8 mouse cellular contexts compared by ENCODE assay signal in the genomic region with DNA sequence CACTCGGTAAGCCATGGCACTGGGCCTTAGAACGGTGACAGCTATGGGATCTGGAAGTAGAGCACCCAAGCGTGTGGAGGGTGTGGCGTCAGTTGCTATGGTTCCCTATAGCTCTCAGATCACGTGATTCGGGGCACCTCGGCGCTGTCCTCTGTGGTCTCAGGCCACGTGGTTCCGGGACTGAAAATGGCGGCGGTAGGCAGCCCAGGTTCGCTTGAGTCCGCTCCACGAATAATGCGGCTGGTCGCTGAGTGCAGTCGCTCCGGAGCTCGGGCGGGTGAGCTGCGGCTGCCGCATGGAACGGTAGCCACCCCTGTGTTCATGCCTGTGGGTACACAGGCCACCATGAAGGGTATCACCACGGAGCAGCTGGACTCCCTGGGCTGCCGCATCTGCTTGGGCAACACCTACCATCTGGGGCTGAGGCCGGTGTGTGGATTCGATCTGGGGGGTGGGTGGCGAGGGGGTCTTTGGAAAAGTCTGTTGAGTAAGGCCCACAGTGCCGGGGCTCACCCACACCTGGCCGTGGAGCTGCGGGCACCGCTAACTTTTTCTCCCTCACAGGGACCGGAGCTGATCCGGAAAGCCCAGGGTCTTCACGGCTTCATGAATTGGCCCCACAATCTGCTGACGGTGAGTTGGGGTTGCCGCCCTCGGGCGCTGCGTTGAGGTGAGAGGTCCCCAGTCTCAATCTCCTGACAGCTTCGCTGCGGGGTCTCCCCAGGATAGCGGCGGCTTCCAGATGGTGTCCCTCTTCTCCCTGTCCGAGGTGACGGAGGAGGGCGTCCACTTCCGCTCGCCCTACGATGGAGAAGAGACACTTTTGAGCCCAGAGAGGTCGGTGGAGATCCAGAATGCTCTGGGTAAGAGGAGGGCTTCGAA. TPM values are rescaled to one million over a fixed set of nuclear protein-coding genes. Genes with fewer than 3 reads are reported as not detected.
A peak's percentile ranks its signal among the peaks of the same experiment; 100 is the strongest.
DNase-seq lines count a peak whose midpoint lies in the region; ATAC-seq and TF ChIP-seq lines count a peak whose summit lies in the region.

A gene (plus strand): TSS at position 169 of the 882 bp plus-strand sequence.

- WGBS in embryonic facial prominence, embryonic 14.5 days: 2% methylated on average over 41 of the region's 53 CpGs
- WGBS in limb, embryonic 14.5 days: 2% methylated on average over 53 of the region's 53 CpGs
- WGBS in midbrain, postnatal 0 days: 2% methylated on average over 53 of the region's 53 CpGs

- peak; percentile 54; the same call in 1 of the 2 replicates for TF ChIP-seq POLR2A in limb, embryonic 14.5 days (IDR thresholded peaks at IDR 0.05; ENCODE audit: borderline replicate concordance, extremely low read depth, insufficient read depth, insufficient read length)

- H3K9ac ChIP-seq in embryonic facial prominence, embryonic 14.5 days (ENCODE audit: low read depth, low read length): peak within 1 kb of the TSS; percentile 83
- peak within 1 kb of the TSS; percentile 65 for H3K9ac ChIP-seq in limb, embryonic 14.5 days (ENCODE audit: low read depth, low read length, severe bottlenecking)
- peak within 1 kb of the TSS; percentile 81 for H3K9ac ChIP-seq in midbrain, postnatal 0 days (replicated peaks; ENCODE audit: low read length, poor library complexity, severe bottlenecking)

- H3K27ac ChIP-seq in embryonic facial prominence, embryonic 14.5 days (replicated peaks; ENCODE audit: low read depth, low read length): peak within 1 kb of the TSS; percentile 34; the same call in 1 of the 2 replicates
- H3K27ac ChIP-seq in limb, embryonic 14.5 days (replicated peaks; ENCODE audit: low read depth, low read length): no peak within 1 kb of the TSS
- peak within 1 kb of the TSS; percentile 79 for H3K27ac ChIP-seq in midbrain, postnatal 0 days (ENCODE audit: low read depth, low read length)

- ATAC-seq in embryonic facial prominence, embryonic 14.5 days (ENCODE audit: low read depth): peak; percentile 95
- ATAC-seq in limb, embryonic 14.5 days (ENCODE audit: low FRiP score, low read depth): peak; percentile 93
- peak; percentile 94 for ATAC-seq in midbrain, postnatal 0 days (ENCODE audit: low FRiP score)

- H3K27me3 ChIP-seq in embryonic facial prominence, embryonic 14.5 days (replicated peaks; ENCODE audit: control insufficient read depth, insufficient read depth, low read length): no peaks in the 10 kb centered on the region
- H3K27me3 ChIP-seq in limb, embryonic 14.5 days (ENCODE audit: control insufficient read depth, insufficient read depth, low read length): no peaks in the 10 kb centered on the region
- H3K27me3 ChIP-seq in midbrain, postnatal 0 days (ENCODE audit: insufficient read depth, low read length): no peaks in the 10 kb centered on the region

- peaks cover 9% of the 10 kb centered on the region; the same call in 1 of the 2 replicates for H3K4me1 ChIP-seq in embryonic facial prominence, embryonic 14.5 days (ENCODE audit: control insufficient read depth, insufficient read depth, low read length)
- H3K4me1 ChIP-seq in limb, embryonic 14.5 days (ENCODE audit: control insufficient read depth, insufficient read depth, low read length): peaks cover 5% of the 10 kb centered on the region
- 0 out of 2 replicates have a peak, but pooled peaks cover 3% of the 10 kb centered on the region for H3K4me1 ChIP-seq in midbrain, postnatal 0 days (ENCODE audit: insufficient read depth, low read length)

- H3K9me3 ChIP-seq in embryonic facial prominence, embryonic 14.5 days (ENCODE audit: control insufficient read depth, low read length): no peaks in the 10 kb centered on the region
- H3K9me3 ChIP-seq in limb, embryonic 14.5 days (ENCODE audit: control insufficient read depth, low read length): no peaks in the 10 kb centered on the region
- no peaks in the 10 kb centered on the region for H3K9me3 ChIP-seq in midbrain, postnatal 0 days (ENCODE audit: low read length)

- H3K36me3 ChIP-seq in embryonic facial prominence, embryonic 14.5 days (ENCODE audit: control insufficient read depth, insufficient read depth, low read length): peaks cover 13% of the 10 kb centered on the region
- H3K36me3 ChIP-seq in limb, embryonic 14.5 days (ENCODE audit: control insufficient read depth, insufficient read depth, low read length): peaks cover 17% of the 10 kb centered on the region
- peaks cover 20% of the 10 kb centered on the region; the same call in 1 of the 2 replicates for H3K36me3 ChIP-seq in midbrain, postnatal 0 days (ENCODE audit: insufficient read depth, low read length)

- no peak; the same call in 1 of the 2 replicates for TF ChIP-seq CTCF in midbrain, postnatal 0 days (IDR thresholded peaks at IDR 0.05)

- peak; percentile 95 for DNase-seq in 3T3-L1 (ENCODE audit: low read depth, low spot score)
- DNase-seq in adrenal gland, postnatal 4 days (ENCODE audit: low spot score in 2 of 2): peak; percentile 36 to 67
- peak; percentile 96 for DNase-seq in embryonic facial prominence, embryonic 14.5 days (ENCODE audit: low spot score)
- peak; percentile 83 for DNase-seq in heart, adult 8-10 months (ENCODE audit: low spot score)
- DNase-seq in kidney, adult 9 months: peak; percentile 84
- peak; percentile 93 for DNase-seq in limb, embryonic 14.5 days (ENCODE audit: low spot score)
- peak; percentile 97 for DNase-seq in midbrain, postnatal 0 days (ENCODE audit: low spot score)
- peak; percentile 66 to 75 for DNase-seq in spleen, postnatal 14 days (ENCODE audit: low spot score in 2 of 2)

- peak within 1 kb of the TSS; percentile 89 for H3K4me2 ChIP-seq in embryonic facial prominence, embryonic 14.5 days (ENCODE audit: low read depth, low read length)
- peak within 1 kb of the TSS; percentile 88 for H3K4me2 ChIP-seq in limb, embryonic 14.5 days (replicated peaks; ENCODE audit: low read depth, low read length, severe bottlenecking)
- peak within 1 kb of the TSS; percentile 88 for H3K4me2 ChIP-seq in midbrain, postnatal 0 days (ENCODE audit: low read depth, low read length, poor library complexity, severe bottlenecking)

- H3K4me3 ChIP-seq in embryonic facial prominence, embryonic 14.5 days (ENCODE audit: low read depth, low read length): peak within 1 kb of the TSS; percentile 66
- peak within 1 kb of the TSS; percentile 53 for H3K4me3 ChIP-seq in limb, embryonic 14.5 days (replicated peaks; ENCODE audit: low read length)
- H3K4me3 ChIP-seq in midbrain, postnatal 0 days (ENCODE audit: low read depth, low read length): peak within 1 kb of the TSS; percentile 73

RNA-seq across cellular contexts. Expression of the gene that starts here (rescaled TPM):
- 10 to 100 TPM; 34.0 to 35.3 TPM for total RNA-seq in adrenal gland, postnatal 4 days (2021)
- 36.9 and 49.4 TPM in 2 replicates for polyA plus RNA-seq in embryonic facial prominence, embryonic 14.5 days (2014; fragmentation: Nextera tagmentation; extraction: Ambion mirVana)
- total RNA-seq in heart, adult 8-10 months (2022): 1 to 10 TPM; 7.4 to 9.3 (median 8.9) TPM
- polyA plus RNA-seq in limb, embryonic 14.5 days (2012; rRNA removed): 77.9 and 80.8 TPM in 2 replicates
- polyA plus RNA-seq in limb, embryonic 14.5 days (2014; fragmentation: Nextera tagmentation; extraction: Ambion mirVana): 45.3 and 50.9 TPM in 2 replicates
- 37.3 and 41.0 TPM in 2 replicates for total RNA-seq in midbrain, postnatal 0 days (2014; rRNA removed)
- 42.0 and 42.7 TPM in 2 replicates for polyA plus RNA-seq in midbrain, postnatal 0 days (2015; fragmentation: Nextera tagmentation; extraction: Ambion mirVana)
